Mouse (Mus musculus) ES-E14 (cell line): ENCODE data around the gene Il17rb.

Source experiments
- CHD2 ChIP-seq: IDR thresholded peaks from 2 replicates; pipeline ENCODE4 v1.6.1; 2014; ENCODE audit warnings: mild to moderate bottlenecking, low read depth, low read length, inconsistent platforms
- HCFC1 ChIP-seq: IDR thresholded peaks from 2 replicates; pipeline ENCODE4 v1.6.1; 2012; ENCODE audit warnings: low read length, inconsistent platforms, borderline replicate concordance; ENCODE audit not compliant: insufficient read depth
- MAFK ChIP-seq: IDR thresholded peaks from 2 replicates; pipeline ENCODE4 v1.6.1; 2014; ENCODE audit warnings: mild to moderate bottlenecking, low read depth, low read length, inconsistent platforms; ENCODE audit not compliant: insufficient read depth
- ZC3H11A ChIP-seq: IDR thresholded peaks from 2 replicates; pipeline ENCODE4 v1.6.1; 2012; ENCODE audit warnings: low read depth, mild to moderate bottlenecking, inconsistent platforms, low read length, borderline replicate concordance

DNA sequence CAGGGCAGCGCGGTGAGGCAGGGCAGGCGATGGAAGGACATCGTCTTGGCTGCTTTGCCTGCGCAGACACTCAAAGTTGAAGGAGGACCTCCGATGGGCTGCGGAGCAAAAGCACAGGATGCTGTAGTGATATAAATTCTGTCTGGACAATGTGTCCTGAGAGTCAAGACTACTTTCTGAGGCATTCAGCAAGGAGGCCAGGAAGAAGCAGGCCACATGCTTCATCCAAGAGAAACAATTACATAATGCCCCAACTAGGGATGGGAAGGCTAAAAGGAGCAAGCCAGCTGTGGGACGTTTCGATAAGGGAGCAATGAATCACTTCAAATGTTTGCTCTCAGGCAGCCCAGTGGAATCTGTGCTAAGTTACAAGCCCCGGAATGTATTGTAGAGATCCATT, 36.5 kb upstream of the Il17rb start:
- TF ChIP-seq HCFC1 (no peak), MAFK (no peak), ZC3H11A (no peak), CHD2 (no peak)
